ENCODE assay signal across 24 mouse cellular contexts in genomic region chr17:47562875-47563274, GRCm38 (mm10). TPM values are rescaled to one million over a fixed set of nuclear protein-coding genes. Genes with fewer than 3 reads are reported as not detected.
DNase-seq lines count a peak whose midpoint lies in the region; ATAC-seq lines count a peak whose summit lies in the region.
"Had no signal": no experiment of that assay in that cellular context is flagged by ENCODE, and none has a peak within 500 bp of the region (broad histone marks: within the 10 kb centered on the region; RNA-seq: fewer than 3 reads in every experiment).

No protein-coding gene starts in this region.

- peak overlapping the region; percentile 24; the same call in 1 of the 2 replicates for H3K27ac ChIP-seq in liver, embryonic 12.5 days
- no peak overlapping the region for H3K27ac ChIP-seq in liver, embryonic 11.5 days (ENCODE audit: low read depth, low read length)
- H3K27ac ChIP-seq: forebrain, embryonic 10.5 days; forebrain, embryonic 13.5 days; gastrocnemius, adult 2 months; heart, embryonic 10.5 days; heart, embryonic 13.5 days; hindbrain, embryonic 14.5 days; hindbrain, postnatal 0 days had no signal

- no peak overlapping the region for H3K4me3 ChIP-seq in liver, embryonic 12.5 days
- no peak overlapping the region for H3K4me3 ChIP-seq in liver, embryonic 11.5 days (ENCODE audit: low read depth, low read length)
- H3K4me3 ChIP-seq: forebrain, embryonic 10.5 days; forebrain, embryonic 13.5 days; gastrocnemius, adult 2 months; heart, embryonic 10.5 days; heart, embryonic 13.5 days had no signal

- no peaks in the 10 kb centered on the region for H3K27me3 ChIP-seq in liver, embryonic 12.5 days (replicated peaks)
- H3K27me3 ChIP-seq in liver, embryonic 11.5 days (replicated peaks; ENCODE audit: control insufficient read depth, insufficient read depth, low read length) = no peaks in the 10 kb centered on the region
- H3K27me3 ChIP-seq: forebrain, embryonic 13.5 days; heart, embryonic 13.5 days had no signal

- no peak overlapping the region for H3K4me2 ChIP-seq in liver, embryonic 12.5 days
- no peak overlapping the region for H3K4me2 ChIP-seq in liver, embryonic 11.5 days
- H3K4me2 ChIP-seq: forebrain, embryonic 13.5 days; heart, embryonic 13.5 days; hindbrain, embryonic 14.5 days had no signal

- H3K9me3 ChIP-seq in liver, embryonic 12.5 days (replicated peaks) = no peaks in the 10 kb centered on the region
- no peaks in the 10 kb centered on the region for H3K9me3 ChIP-seq in liver, embryonic 11.5 days (ENCODE audit: control insufficient read depth, low read length)
- H3K9me3 ChIP-seq: forebrain, embryonic 10.5 days; forebrain, embryonic 13.5 days; heart, embryonic 10.5 days; heart, embryonic 13.5 days had no signal

- WGBS in liver, embryonic 12.5 days (ENCODE audit: insufficient replicate concordance) = 76% methylated on average over 6 of the region's 6 CpGs
- 81% methylated on average over 6 of the region's 6 CpGs for WGBS in liver, embryonic 11.5 days

- H3K9ac ChIP-seq in liver, embryonic 12.5 days = no peak overlapping the region
- no peak overlapping the region for H3K9ac ChIP-seq in liver, embryonic 11.5 days (ENCODE audit: low read depth, low read length)
- H3K9ac ChIP-seq: forebrain, embryonic 13.5 days; heart, embryonic 13.5 days; hindbrain, embryonic 14.5 days had no signal

- no peaks in the 10 kb centered on the region for H3K36me3 ChIP-seq in liver, embryonic 12.5 days
- no peaks in the 10 kb centered on the region for H3K36me3 ChIP-seq in liver, embryonic 11.5 days (ENCODE audit: control insufficient read depth, insufficient read depth, low read length)
- H3K36me3 ChIP-seq: forebrain, embryonic 10.5 days; heart, embryonic 10.5 days; heart, embryonic 13.5 days had no signal

- no peak for DNase-seq in liver, embryonic 11.5 days (ENCODE audit: low spot score)
- DNase-seq in adrenal gland, adult 8-10 months = peak; percentile 43
- peak; percentile 40 for DNase-seq in adrenal gland, postnatal 14 days
- DNase-seq in frontal cortex, postnatal 14 days (ENCODE audit: low spot score in 2 of 2) = no peak
- DNase-seq in retina, embryonic 14.5 days (ENCODE audit: low spot score) = no peak
- DNase-seq: cerebellum, adult 18-20 months; cerebellum, adult 9-10 months; cerebellum, postnatal 14 days; gastrocnemius, adult 2 months; gastrocnemius, postnatal 14 days; heart, adult 18-20 months; heart, postnatal 14 days; heart, postnatal 4 days had no signal

- H3K4me1 ChIP-seq in liver, embryonic 12.5 days = peaks cover 59% of the 10 kb centered on the region
- H3K4me1 ChIP-seq in liver, embryonic 11.5 days (replicated peaks; ENCODE audit: control insufficient read depth, insufficient read depth, low read length) = peaks cover 10% of the 10 kb centered on the region

- no peak for ATAC-seq in liver, embryonic 12.5 days
- no peak for ATAC-seq in liver, embryonic 11.5 days (replicated peaks; ENCODE audit: low FRiP score)
- ATAC-seq: CD4-positive, CD25-positive, alpha-beta regulatory T cell, adult 4 months; forebrain, embryonic 13.5 days; forebrain, embryonic 16.5 days; hindbrain, postnatal 0 days; inflammation-experienced regulatory T-cells, adult 6 months; intestine, embryonic 16.5 days had no signal

RNA-seq across cellular contexts. Expression of gene Bysl, which starts 48.4 kb away (rescaled TPM):
- 34.6 and 35.2 TPM in 2 replicates for polyA plus RNA-seq in liver, embryonic 12.5 days (2016; fragmentation: Nextera tagmentation; extraction: Ambion mirVana)
- 43.1 and 45.9 TPM in 2 replicates for polyA plus RNA-seq in liver, embryonic 11.5 days (2014; fragmentation: Nextera tagmentation; extraction: Ambion mirVana)
- total RNA-seq in adrenal gland, adult 8-10 months (2022) = 10 to 100 TPM; 17.0 to 18.6 (median 17.9) TPM
- total RNA-seq in adrenal gland, postnatal 14 days (2021) = 19.7 and 21.6 TPM in 2 replicates

RNA-seq across cellular contexts. Expression of gene Med20, which starts 48.5 kb away (rescaled TPM):
- polyA plus RNA-seq in liver, embryonic 12.5 days (2016; fragmentation: Nextera tagmentation; extraction: Ambion mirVana) = 31.2 and 32.6 TPM in 2 replicates
- 48.9 and 53.3 TPM in 2 replicates for polyA plus RNA-seq in liver, embryonic 11.5 days (2014; fragmentation: Nextera tagmentation; extraction: Ambion mirVana)
- total RNA-seq in adrenal gland, adult 8-10 months (2022) = 10 to 100 TPM; 42.6 to 53.7 (median 48.3) TPM
- 39.3 and 39.8 TPM in 2 replicates for total RNA-seq in adrenal gland, postnatal 14 days (2021)

RNA-seq across cellular contexts. Expression of gene Gm20517, which starts 48.5 kb away (rescaled TPM):
- polyA plus RNA-seq in liver, embryonic 12.5 days (2016; fragmentation: Nextera tagmentation; extraction: Ambion mirVana) = 2.3 and 2.7 TPM in 2 replicates
- polyA plus RNA-seq in liver, embryonic 11.5 days (2014; fragmentation: Nextera tagmentation; extraction: Ambion mirVana) = 1.5 and 2.5 TPM in 2 replicates
- 1 to 10 TPM; 3.5 to 6.0 (median 5.1) TPM for total RNA-seq in adrenal gland, adult 8-10 months (2022)
- total RNA-seq in adrenal gland, postnatal 14 days (2021) = 3.0 and 3.3 TPM in 2 replicates

RNA-seq across cellular contexts. Expression of gene Ccnd3, which starts 58.0 kb away (rescaled TPM):
- 546 and 555 TPM in 2 replicates for polyA plus RNA-seq in liver, embryonic 12.5 days (2016; fragmentation: Nextera tagmentation; extraction: Ambion mirVana)
- 525 and 530 TPM in 2 replicates for polyA plus RNA-seq in liver, embryonic 11.5 days (2014; fragmentation: Nextera tagmentation; extraction: Ambion mirVana)
- 100 to 1,000 TPM; 350 to 623 (median 446) TPM for total RNA-seq in adrenal gland, adult 8-10 months (2022)
- 228 and 248 TPM in 2 replicates for total RNA-seq in adrenal gland, postnatal 14 days (2021)

Comparison
In these comparisons a context has a peak if more than half of its experiments do, and no peak if none do; other contexts are left out.
1. DNase-seq: peak in adrenal gland, adult 8-10 months (single experiment) and adrenal gland, postnatal 14 days (single experiment); none in liver, embryonic 11.5 days (single experiment), frontal cortex, postnatal 14 days (0 of 2) and retina, embryonic 14.5 days (single experiment).